Mouse (Mus musculus) heart, adult 2 months (tissue): Measurements from ENCODE around the gene Pstpip1. TPM values are rescaled to one million over a fixed set of nuclear protein-coding genes. Genes with fewer than 3 reads are reported as not detected.
A peak's percentile ranks its signal among the peaks of the same experiment; 100 is the strongest.

Source experiments
- DNase-seq, 2 experiments: peaks; one replicate each; pipeline ENCODE4 v3.0.0; 2021
- H3K27ac ChIP-seq: fragments of 200-600 bp; 2 replicates; pipeline ENCODE4 v1.8.1; 2022
- H3K27me3 ChIP-seq: fragments of 200-500 bp; 2 replicates; pipeline ENCODE4 v1.6.1; 2012; ENCODE audit warnings: mild to moderate bottlenecking, low read length, inconsistent platforms, mixed read lengths; ENCODE audit not compliant: control insufficient read depth, insufficient read depth
- H3K36me3 ChIP-seq: fragments of 200-500 bp; 2 replicates; pipeline ENCODE4 v1.6.1; 2012; ENCODE audit warnings: low read length, inconsistent platforms; ENCODE audit not compliant: control insufficient read depth, insufficient read depth
- H3K4me1 ChIP-seq: fragments of 200-500 bp; 2 replicates; pipeline ENCODE4 v1.6.1; 2011; ENCODE audit warnings: low read length; ENCODE audit not compliant: control insufficient read depth, insufficient read depth
- H3K4me3 ChIP-seq: fragments of 200-600 bp; 2 replicates; pipeline ENCODE4 v1.8.1; 2022
- H3K79me2 ChIP-seq: fragments of 200-500 bp; replicated peaks from 2 replicates; pipeline ENCODE4 v1.6.1; 2012; ENCODE audit warnings: mild to moderate bottlenecking, inconsistent platforms, low read length, moderate library complexity, mixed read lengths; ENCODE audit not compliant: control insufficient read depth, insufficient read depth
- H3K9ac ChIP-seq: fragments of 200-500 bp; 2 replicates; pipeline ENCODE4 v1.6.1; 2012; ENCODE audit warnings: low read depth, mild to moderate bottlenecking, control low read depth, inconsistent platforms, low read length, mixed read lengths
- CTCF ChIP-seq: fragments of 200-600 bp; IDR thresholded peaks from 2 replicates; pipeline ENCODE4 v1.8.1; 2022; ENCODE audit warnings: antibody characterized with exemption, mild to moderate bottlenecking, moderate library complexity
- EP300 ChIP-seq: fragments of 200-500 bp; IDR thresholded peaks from 2 replicates; pipeline ENCODE4 v1.6.1; 2011; ENCODE audit warnings: low read depth, low read length, control low read depth; ENCODE audit not compliant: insufficient read depth
- POLR2A ChIP-seq: fragments of 200-500 bp; IDR thresholded peaks from 2 replicates; pipeline ENCODE4 v1.6.1; 2011; ENCODE audit warnings: mild to moderate bottlenecking, low read depth, low read length, control low read depth; ENCODE audit not compliant: insufficient read depth
- WGBS: fragments of 180-500 bp; shearing (Covaris S2); methylation state at CpG from one replicate; pipeline ENCODE4 v1.1.7; 2018; 5-methylcytosine and 5-hydroxymethylcytosine counted together
- intact Hi-C: fragments of 180-260 bp; cut with DNase I; formaldehyde crosslinking; loops from one replicate; pipeline ENCODE4 v1.15.1; 2025
- polyA plus RNA-seq: library from polyadenylated mRNA; depleted of rRNA; stranded (reverse); fragments of >200 nt; gene quantifications from 2 replicates; pipeline ENCODE4 v1.2.3, GENCODE M21; 2012
- total RNA-seq, 2 experiments: library from RNA; stranded (reverse); gene quantifications; 2 replicates each; pipeline ENCODE4 v1.2.3; 2021

The Pstpip1 gene
- total and polyA plus RNA-seq, 3 experiments = 1.5 to 4.0 (median 1.5) TPM

DNA sequence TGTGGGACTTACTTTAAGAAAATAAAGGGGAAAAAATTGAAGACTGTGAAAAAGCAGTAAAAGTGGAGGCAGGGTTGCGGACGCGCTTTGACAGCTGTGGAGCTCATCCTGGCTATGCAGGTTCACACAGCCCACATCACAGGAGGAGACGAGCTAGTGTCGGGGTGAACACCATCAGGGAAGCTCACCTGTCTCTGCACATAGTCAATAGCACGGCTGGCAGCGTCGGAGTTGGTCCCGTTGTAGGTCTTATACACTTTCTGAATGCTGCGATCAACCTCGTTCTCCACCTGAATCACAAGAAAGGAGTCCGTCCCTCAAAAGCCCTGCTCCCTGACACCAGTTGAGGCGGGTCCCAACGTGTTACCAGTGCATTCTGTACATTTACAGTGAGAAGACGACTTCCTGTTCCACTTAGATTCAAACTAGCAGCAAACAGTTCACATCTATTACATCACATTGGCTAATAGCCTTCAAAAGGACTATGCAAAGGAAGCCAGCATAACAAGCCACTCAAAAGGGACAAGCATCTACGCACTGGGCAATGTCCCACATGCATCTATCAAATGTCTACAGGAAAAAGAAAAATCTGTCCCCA, 56.7 kb downstream of the Pstpip1 start:
- H3K4me1 ChIP-seq = peaks cover 1% of the 10 kb centered on the region
- no peaks in the 10 kb centered on the region for H3K27me3 ChIP-seq
- intact Hi-C loops = no loop called here
- H3K4me3 ChIP-seq = no peak overlapping the region
- DNase-seq = no peak
- 91% methylated on average over 16 of the region's 16 CpGs for WGBS
- no peaks in the 10 kb centered on the region for H3K79me2 ChIP-seq
- H3K27ac ChIP-seq = no peak overlapping the region
- no peak overlapping the region for H3K9ac ChIP-seq
- TF ChIP-seq CTCF (no peak), POLR2A (no peak), EP300 (no peak)
- peaks cover 13% of the 10 kb centered on the region for H3K36me3 ChIP-seq

DNA sequence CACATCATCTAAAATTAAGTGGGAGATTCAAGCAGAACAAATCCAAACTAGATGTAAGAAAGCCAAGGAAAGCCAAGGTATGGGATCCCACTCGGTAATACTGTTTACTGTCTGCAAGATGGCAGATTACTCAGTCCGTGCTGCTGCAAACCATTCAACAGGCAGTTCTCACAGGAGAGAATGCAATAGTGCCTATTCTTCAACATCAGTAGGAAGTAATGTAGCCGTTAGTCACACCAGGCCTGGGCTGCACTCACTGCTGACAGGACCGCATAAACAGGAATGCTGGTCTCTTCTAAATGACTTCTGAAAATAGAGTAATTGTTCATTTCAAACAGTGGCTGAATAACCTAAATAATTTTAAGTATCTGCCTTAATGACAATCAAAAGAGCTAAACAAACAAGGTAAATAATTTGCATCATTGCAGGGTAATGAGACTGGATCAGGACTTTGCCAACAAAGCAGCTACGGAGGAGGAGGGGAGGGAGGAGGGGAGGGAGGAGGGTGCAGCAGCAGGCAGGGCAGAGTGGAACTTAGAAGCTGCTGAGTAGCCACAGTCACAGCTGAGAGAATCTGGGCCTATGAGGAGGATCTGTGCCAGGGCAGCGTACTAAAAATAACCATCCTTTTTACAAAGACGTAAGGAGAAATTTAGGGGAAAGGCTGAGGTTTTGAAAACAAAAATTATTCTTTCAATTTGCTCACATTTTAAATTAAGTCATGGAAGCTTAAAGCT, 62.2 kb downstream of the Pstpip1 start:
- no peak overlapping the region for H3K9ac ChIP-seq
- H3K27me3 ChIP-seq = no peaks in the 10 kb centered on the region
- H3K4me3 ChIP-seq = 0 out of 2 replicates have a peak overlapping the region, but pooled peaks have one; percentile 18
- peaks cover 8% of the 10 kb centered on the region for H3K36me3 ChIP-seq
- intact Hi-C loops = no loop called here
- 25% methylated on average over 7 of the region's 7 CpGs for WGBS
- H3K4me1 ChIP-seq = peaks cover 4% of the 10 kb centered on the region
- peak in 1 of 2 experiments; percentile 62 for DNase-seq
- peak overlapping the region; percentile 81 for H3K27ac ChIP-seq
- TF ChIP-seq CTCF (no peak), EP300 (no peak), POLR2A (no peak)
- no peaks in the 10 kb centered on the region for H3K79me2 ChIP-seq

DNA sequence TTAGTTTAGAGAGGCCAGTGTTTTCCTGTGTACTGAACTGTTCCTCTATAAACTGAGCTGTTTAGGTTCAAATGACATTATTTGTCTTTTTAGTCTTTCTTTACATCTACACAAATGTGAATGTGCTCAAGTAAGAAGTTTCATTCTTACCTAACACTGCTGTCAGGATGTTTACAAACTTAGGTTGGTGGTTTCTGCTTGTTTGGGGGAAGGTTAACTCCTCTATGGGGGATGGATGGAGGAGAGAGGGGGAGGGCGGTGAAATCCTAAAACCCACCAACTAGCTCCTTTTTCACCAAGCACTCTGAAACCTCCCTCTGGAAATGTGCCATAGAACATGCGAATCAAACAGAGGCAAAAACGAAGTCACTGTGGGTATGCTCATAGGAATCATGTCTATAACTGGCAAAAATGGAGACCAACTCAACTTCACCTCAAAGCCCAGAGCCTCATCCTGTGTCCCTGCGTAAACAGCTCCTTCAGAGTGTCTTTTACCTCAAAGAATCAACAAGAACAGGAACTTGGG, 62.8 kb downstream of the Pstpip1 start:
- H3K9ac ChIP-seq = no peak overlapping the region
- H3K27ac ChIP-seq = peak overlapping the region; percentile 81
- H3K27me3 ChIP-seq = no peaks in the 10 kb centered on the region
- DNase-seq = no peak
- H3K4me3 ChIP-seq = 0 out of 2 replicates have a peak overlapping the region, but pooled peaks have one; percentile 18
- no peaks in the 10 kb centered on the region for H3K79me2 ChIP-seq
- WGBS = 55% methylated on average over 4 of the region's 4 CpGs
- no peak for TF ChIP-seq CTCF
- no peak for TF ChIP-seq POLR2A
- no peak for TF ChIP-seq EP300
- peaks cover 4% of the 10 kb centered on the region for H3K4me1 ChIP-seq
- intact Hi-C loops = no loop called here
- H3K36me3 ChIP-seq = peaks cover 8% of the 10 kb centered on the region

DNA sequence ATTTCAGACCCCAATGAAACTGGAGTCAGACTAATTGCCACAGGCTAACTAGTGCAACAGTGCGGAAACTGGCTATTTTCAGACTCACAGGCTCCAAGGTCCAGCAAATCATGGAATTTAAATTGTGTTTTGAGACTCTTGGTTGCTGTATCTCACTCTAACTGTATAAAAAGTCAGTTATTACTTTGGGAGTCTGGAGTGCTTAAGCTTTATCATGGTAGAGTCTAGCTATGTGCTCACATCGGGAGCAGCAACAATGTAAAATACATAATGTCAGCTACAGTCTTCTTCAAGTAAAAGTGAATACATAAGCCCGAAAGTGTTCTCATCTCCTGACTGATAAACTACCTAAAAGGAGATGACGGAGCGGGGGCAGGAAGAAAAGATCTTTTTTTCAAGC, 64.8 kb downstream of the Pstpip1 start:
- 84% methylated on average over 5 of the region's 5 CpGs for WGBS
- H3K4me3 ChIP-seq = no peak overlapping the region
- H3K27ac ChIP-seq = no peak overlapping the region
- no peaks in the 10 kb centered on the region for H3K27me3 ChIP-seq
- peaks cover 2% of the 10 kb centered on the region; the same call in 1 of the 2 replicates for H3K79me2 ChIP-seq
- intact Hi-C loops = no loop called here
- no peak for DNase-seq
- H3K9ac ChIP-seq = no peak overlapping the region
- H3K36me3 ChIP-seq = peaks cover 8% of the 10 kb centered on the region
- TF ChIP-seq CTCF (no peak), EP300 (no peak), POLR2A (no peak)
- H3K4me1 ChIP-seq = peaks cover 4% of the 10 kb centered on the region

DNA sequence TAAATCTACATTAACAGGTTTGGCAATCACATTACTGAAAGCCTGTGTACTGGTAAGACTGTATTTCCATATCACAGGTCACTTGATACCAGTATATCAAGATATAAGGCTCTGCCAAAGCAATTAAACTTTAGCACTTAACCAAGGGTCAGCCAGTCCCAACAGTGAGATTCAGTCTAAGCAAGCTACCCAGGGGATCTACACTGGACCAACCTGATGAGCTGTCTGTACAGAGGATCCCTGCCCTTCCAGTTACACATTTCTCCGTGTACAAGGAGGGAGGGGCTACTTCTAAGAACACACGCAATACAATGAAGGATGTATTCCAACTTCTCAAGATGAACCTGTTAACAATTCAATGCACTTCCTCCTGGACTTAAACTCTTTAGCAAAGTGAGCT, 68.3 kb downstream of the Pstpip1 start:
- Histone ChIP-seq H3K9ac (no peak overlapping the region), H3K36me3 (peaks cover 3% of the 10 kb centered on the region), H3K27ac (no peak overlapping the region), H3K4me3 (no peak overlapping the region), H3K27me3 (no peaks in the 10 kb centered on the region), H3K79me2 (peaks cover 2% of the 10 kb centered on the region; the same call in 1 of the 2 replicates), H3K4me1 (no peaks in the 10 kb centered on the region; the same call in none of the 2 replicates)
- no peak for TF ChIP-seq POLR2A
- TF ChIP-seq EP300 = no peak
- TF ChIP-seq CTCF = no peak
- intact Hi-C loops = no loop called here
- no peak for DNase-seq
- 23% methylated on average over 2 of the region's 2 CpGs for WGBS

DNA sequence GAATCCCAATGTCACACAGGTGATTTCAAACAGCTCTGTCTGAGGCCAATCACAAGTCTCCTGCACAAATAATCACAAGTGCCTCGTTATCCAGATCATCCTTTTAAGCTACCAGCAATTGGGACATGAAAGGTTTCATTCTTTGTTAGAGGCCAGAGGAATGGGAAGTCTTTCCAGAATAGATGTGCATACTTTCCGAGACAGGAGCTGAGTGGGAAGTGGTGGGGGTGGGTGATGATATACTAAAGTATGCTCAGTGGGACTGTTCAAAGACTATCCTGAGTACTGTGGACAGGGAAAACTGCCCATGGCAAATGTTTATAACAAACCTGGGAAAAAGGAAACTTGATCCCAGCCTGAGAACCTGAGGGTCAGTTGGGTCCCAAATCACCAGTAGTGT, 69.7 kb downstream of the Pstpip1 start:
- no peaks in the 10 kb centered on the region; the same call in 1 of the 2 replicates for H3K4me1 ChIP-seq
- TF ChIP-seq CTCF (no peak), EP300 (no peak), POLR2A (no peak)
- peak overlapping the region; percentile 86 for H3K4me3 ChIP-seq
- H3K9ac ChIP-seq = no peak overlapping the region
- DNase-seq = no peak
- no peak overlapping the region for H3K27ac ChIP-seq
- H3K27me3 ChIP-seq = no peaks in the 10 kb centered on the region
- H3K36me3 ChIP-seq = peaks cover 3% of the 10 kb centered on the region
- intact Hi-C loops = no loop called here
- WGBS = 24% methylated on average over 2 of the region's 2 CpGs
- peaks cover 2% of the 10 kb centered on the region; the same call in 1 of the 2 replicates for H3K79me2 ChIP-seq
